Mouse (Mus musculus): ENCODE measurements around the gene Wnt2b.

The Wnt2b gene

DNA sequence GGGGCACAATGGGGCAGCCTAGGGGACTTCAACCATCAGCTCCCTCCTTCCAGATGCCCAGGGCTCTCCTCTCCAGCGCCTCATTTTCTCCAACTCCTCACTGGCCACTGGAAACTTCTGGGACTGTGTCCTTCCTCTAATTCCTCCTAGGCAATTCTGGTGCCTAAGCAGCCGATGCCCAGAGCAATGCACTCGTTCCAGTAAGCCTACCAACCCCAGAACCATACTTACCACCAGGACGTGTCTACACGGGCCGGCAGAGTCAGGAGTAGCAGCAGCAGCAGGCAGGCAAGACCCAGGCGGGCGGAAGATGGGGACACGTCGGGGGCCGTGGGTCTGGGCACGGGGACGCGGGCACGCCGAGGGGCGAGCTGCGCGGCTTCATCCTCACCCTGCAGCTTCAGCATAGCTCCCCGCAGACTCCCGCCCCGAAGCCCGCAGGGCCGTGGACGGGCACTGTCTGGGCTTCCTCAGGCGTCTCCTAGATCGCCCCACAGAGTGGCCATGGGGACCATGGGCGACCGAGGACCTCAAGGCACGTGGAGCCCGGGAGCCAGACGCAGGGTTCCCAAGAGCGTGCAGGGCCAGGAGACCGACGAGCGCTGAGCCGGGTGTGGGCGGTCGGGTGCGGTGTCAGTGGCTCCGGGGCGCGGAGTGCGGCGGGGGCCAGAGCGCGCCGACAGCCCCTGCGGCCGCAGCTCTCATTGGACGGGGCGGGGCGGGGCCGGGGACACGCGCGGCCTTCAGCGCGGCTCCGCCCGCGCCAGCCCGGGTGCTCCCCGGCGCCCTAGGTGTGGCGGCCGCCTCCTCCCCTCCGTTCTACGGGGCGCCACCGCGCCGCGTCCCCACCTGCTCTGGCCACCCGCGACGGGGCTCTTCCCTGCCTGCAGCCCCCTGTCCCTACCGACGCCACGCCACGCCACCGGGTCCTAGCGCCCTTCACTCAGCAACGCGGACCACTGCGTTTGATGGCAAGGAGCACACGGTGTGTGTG lies at the start of gene Wnt2b:
TSS of gene Wnt2b (minus strand) at position 856 of the 994 bp plus-strand sequence.
- no peak for DNase-seq (ENCODE audit: low spot score in 2 of 2)

DNA sequence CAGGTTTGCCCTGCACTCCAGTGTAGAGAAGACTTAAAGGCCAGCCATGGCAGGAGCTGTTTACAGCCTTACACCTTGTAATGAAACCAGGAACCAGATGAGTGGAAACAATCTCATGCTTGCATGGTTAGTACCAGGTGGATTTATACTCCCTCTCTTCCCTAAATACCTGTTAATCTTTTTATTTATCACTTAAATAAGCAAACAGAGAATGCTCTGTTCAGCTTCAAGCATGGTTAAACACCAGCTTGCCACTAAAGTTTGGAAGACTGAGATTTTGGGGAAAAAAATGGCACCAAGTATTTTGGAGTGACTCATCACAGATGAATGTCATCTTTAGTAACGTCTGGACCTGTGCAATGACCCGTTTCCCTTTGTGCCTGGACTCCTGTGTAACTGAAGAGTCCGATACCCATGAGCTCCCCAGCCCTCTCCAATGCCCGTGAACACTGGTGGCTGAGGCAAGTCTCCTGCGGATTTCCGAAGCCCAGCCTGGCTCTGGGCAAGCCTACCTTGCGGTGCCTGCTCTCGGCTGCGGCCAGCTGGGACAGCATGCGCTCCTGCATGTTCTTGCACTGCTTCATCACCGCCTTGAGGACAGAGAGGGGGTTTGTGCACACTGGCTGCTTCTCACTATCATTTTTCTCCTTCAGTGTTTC lies 49.1 kb upstream of the Wnt2b start:
- DNase-seq (ENCODE audit: low spot score in 2 of 2) = no peak

DNA sequence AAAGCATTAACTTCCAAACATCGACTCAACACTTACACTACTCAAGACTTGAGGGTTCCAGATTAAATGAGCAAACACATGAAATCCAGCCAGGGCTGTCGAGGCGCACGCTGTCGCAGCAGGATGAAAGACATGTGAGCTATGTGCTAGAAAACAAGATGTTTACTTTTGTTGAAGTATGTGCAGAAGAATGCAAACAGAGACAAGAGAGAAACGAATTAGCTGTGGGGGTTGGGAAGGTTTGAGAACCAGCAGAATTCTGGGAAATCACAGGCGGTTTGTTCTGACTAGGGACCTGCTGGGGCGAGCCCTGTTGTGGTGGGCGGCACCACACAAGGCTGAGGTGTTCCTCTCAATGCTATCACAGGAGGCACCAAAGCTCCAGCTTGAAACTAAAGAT lies 46.3 kb upstream of the Wnt2b start:
- no peak for DNase-seq (ENCODE audit: low spot score in 2 of 2)

DNA sequence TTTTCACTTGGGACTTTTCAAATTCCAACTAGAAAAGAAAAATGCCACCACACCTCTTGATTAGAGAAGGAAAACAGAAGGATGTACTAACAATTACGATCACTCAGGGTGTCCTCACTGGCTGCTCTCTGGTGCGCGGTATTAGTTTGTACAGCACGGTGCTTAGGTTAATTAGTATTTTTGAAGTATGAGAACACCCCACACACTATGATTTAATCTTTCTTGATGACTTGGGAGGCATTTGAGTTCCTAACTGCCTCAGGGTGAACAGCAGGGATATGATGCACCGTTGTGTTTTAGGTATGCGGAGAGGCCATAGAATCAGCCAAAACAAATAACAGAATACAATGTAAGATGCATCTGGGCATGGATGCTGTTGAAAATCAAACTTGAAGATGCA lies 44.4 kb upstream of the Wnt2b start:
- DNase-seq (ENCODE audit: low spot score in 2 of 2) = no peak

DNA sequence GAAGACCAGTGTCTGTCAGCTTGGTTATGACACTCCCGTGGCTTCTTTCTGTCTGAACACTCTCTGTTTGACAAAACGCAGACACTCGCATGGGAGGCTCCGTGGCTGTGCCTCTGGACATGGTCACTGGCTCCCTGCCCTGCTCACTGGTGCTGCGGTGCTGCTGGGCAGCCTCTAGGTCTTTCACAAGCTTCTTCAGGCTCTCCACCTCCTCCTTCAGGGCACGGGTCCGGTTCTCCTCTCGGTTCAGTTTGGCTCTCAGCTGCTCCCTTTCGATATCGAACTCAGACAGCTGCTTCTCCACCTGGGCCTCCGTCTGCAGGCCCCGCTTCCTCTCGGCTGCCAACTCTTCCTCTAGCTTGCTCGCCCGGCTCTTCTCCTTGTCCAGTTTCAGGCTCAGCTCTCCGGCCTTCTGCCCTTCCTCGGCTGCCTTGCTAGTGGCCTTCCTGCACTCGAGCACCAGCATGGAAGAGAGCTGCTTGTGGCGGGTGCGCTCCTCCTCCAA lies 43.9 kb upstream of the Wnt2b start:
- DNase-seq (ENCODE audit: low spot score in 2 of 2) = no peak

DNA sequence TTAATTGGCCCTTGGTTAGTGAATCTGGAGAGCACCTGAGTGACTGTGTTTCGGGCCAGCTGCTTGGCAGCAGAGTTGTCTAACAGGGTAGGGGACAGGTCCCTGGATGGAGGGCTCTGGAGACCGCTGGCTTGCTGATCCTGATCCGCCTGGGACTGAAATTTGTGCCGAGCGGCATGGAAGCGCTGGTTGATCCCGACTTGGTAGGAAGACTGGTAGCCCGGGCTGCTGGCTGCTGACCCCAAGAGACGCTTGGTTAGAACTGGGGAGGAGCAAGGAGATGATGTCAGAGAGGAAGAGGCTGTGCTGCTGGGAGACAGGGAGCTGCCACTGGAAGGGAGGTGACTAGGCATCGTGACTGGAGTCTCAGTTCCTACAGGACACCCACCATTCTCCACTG lies 43.3 kb upstream of the Wnt2b start:
- DNase-seq (ENCODE audit: low spot score in 2 of 2) = no peak

DNA sequence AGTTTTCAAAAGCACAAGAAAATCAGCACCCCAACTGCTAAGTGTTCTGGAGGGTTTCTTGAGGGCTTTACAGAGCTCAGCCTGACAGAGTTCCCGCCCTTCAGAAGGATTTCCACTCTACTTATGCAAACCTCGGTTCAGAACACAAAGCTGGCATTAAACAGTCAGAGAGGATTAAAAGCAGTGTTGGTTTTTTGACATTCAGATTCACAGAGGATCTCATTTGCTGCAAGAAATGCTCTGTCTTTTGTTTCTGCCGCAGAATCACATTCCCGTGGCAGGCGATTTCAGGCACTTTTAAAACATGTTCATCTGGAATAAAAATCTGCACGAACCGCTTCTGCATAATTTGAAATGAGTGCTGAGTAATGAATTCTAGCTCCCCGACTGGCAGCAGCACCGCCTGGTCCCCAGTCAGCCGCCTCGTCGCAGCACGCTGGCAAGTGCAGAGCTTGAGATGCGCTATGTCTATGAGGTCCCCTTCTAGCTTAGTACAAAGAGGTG lies 42.3 kb upstream of the Wnt2b start:
- DNase-seq (ENCODE audit: low spot score in 2 of 2) = no peak

DNA sequence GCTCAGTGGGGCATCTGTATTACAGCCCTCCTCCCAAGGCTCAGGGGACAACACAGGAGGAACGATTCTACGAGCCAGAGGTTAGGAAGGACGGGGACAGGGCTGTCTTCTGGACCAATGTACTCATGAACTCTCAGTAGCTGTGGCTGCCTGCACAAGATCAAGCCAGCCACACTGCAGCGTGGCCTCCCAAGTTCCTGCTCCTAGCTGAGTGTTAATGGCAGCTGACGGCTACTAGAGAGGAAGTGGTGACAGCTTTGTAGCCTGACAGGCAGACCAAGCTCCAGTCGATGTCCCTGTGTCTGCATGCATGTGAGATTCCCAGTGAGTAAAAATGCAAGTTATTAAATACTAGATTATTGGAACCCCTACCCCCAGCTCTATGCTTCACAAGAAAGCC lies 39.7 kb upstream of the Wnt2b start:
- no peak for DNase-seq (ENCODE audit: low spot score in 2 of 2)

DNA sequence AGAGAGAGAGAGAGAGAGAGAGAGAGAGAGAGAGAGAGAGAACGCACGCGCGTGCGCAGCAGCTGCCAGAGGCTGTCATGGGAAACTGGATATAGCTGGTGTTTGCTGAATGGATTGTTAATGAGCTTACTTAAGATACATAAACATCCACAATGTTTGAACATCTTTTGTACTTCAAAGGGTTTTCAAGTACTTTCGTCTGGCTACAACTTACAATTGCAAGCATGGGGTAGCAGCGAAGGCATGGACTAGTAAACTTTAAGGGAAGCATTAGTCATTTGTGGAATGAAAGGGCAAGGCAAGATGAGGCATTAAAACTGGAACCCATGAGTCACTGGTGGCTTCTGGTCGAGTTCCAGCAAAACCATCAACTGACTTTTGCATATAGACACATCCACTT lies 38.8 kb upstream of the Wnt2b start:
- no peak for DNase-seq (ENCODE audit: low spot score in 2 of 2)

DNA sequence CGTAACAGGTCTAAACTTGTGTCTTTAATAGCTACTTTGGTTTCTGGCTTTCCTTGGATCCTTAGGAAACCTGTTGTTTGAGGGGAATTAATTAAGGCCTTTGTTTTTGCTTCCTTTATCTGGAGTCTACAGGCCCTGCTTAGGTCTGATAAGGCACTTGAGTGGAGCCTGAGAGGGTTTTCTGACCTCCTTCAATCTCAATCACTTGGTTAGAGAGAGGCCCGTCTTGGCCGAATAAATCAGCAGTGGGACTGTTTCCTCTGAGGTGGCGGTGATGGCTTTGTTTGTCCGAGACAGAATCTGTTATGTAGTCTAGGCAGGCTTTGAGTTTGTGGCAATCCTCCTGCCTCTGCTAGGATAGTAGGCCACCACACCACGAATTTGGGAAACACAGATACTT lies 35.8 kb upstream of the Wnt2b start:
- no peak for DNase-seq (ENCODE audit: low spot score in 2 of 2)

DNA sequence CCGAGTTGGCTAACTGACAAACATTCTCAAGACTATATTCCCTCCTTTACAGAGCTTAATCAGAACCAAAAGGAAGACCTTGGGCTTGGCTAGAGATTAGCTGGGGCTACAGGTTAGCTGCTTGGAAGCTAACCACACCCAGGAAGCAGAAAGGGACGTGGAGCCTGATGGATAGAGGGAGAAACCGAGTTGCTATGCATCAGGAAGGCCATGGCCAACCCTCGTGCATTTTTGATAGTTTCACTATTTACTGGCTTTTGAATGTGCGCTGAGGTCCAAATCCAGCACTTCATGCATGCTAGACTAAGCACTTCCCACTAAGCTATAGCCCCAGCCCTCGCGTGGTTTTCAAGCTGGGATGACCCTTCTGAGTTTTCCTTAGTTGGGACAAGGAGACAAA lies 34.0 kb upstream of the Wnt2b start:
- no peak for DNase-seq (ENCODE audit: low spot score in 2 of 2)

DNA sequence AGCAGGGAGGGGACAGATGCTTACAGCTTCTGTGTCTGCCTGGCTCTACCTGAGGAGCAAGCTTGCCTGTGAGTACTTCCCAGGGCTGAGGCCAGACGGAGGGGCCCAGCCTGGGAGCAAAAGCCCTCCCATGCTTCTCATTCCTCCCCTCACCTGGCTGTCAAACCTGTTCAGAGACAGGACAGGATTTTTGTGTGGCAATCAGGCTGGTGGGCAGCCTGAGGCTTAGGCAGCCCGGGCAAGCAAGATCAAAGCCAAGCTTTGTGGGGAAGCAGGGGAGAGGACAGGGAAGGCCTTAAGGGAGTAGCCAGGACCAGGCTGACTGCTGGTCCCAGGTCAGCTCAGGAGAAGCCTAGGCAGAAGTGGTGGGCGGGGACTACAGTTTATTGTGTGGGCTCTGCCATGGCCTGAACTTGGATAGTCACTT lies 32.7 kb upstream of the Wnt2b start:
- DNase-seq (ENCODE audit: low spot score in 2 of 2) = no peak

DNA sequence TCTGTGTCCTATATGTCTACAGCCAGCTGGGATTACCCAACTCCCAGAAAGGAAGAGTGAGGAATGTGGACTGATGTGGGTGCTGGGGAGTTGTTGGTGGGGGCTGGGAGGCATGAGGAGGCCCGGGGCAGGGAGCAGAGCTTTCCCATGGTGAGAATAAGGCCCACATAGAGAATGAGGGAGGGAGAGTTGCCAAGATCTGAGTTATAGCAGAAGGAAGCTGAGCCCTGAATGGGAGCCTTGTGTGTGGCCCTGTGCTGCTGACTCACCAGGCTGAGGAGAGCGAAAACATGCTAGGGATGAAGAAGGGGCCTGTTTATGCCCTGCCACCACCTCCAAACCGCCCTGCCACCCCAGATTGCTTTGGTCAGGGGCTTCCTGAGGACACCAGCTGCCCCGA lies 32.1 kb upstream of the Wnt2b start:
- no peak for DNase-seq (ENCODE audit: low spot score in 2 of 2)

DNA sequence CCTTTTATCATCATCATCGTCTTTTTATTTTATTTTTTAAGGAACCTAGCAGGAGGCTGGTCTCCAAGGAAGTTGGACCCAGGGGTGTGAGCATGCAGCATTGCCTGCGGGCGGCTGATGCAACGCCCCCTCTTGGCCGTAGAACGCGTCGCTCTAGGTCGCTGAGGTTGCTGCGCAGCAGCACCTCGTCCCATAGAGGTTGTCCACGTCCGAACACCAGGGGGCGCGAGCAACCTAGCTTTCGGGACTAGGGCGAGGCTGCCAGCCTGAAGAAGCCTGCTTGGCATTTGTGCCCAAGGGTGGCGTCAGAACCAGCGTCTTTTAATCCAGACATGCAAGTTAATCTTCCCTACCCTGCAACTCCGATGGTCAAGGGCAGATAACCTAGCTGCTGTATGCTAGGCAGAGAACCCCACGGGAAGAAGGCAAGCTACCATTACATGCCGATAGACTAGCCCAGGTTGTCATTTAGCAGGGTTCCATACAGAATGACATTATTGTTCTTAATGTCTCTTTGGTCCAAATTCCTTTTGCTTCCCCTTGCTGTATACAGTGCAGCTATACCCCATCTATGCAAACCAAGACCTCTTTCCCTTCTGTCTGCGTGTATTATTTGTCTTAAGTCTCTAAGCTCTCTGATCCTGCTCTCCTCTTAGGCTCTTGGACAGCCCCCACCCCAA lies 31.1 kb upstream of the Wnt2b start:
- DNase-seq (ENCODE audit: low spot score in 2 of 2) = peak; percentile 76 to 88

DNA sequence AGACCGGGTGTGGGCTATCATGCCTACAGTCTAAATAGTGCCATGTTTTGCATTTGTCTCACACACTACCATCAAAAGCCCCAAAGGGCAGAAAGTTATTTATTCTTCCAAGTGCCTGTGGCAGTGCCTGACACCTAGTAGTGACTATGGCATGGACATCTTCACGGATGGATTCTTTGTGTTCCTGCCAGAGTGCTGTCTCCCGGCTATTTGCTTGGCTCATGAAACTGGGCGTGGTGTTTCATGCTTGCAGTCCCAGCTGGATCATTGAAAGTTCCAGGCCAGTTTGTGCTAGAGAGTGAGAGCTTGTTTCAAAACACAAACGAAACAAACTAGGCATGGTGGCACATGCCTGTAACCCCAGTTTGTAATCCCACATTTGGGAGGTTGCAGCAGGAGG lies 30.0 kb upstream of the Wnt2b start:
- DNase-seq (ENCODE audit: low spot score in 2 of 2) = no peak

DNA sequence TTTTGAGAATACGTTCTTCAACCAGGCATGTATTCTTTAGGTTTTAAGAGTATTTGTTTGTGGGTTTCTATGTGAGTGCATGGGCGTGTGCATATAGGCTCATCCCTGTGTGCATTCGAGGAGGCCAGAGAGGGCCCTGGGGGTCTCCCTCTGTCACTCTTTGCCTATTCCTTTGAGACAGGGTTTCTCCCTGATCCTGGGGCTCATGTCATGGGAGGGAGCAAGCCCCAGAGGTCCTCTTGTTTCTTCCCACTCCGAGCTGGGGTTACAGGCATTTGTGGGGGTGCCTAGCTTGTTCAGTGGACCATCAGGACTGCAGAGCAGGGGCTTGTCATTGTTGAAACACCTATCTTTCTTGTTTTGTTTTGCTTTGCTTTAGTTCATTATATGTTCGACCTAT lies 26.2 kb upstream of the Wnt2b start:
- no peak for DNase-seq (ENCODE audit: low spot score in 2 of 2)

DNA sequence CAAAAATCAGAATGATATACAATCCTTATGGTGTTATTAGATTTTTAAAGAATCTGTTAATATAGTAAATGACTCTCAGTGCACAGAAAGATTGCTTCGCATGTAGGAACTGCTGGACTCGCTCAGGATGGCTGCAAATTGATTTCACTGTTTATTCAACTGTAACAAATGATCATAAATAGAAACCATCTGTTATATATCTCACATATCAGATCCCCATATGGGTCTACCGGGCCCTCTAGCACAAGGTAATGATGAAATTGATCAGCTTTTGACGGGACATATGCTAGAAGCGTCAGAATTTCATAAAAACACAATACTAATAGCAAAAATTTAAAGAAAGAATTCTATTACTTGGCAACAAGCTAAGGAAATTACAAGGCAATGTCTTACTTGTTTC lies 18.0 kb upstream of the Wnt2b start:
- no peak for DNase-seq (ENCODE audit: low spot score in 2 of 2)

DNA sequence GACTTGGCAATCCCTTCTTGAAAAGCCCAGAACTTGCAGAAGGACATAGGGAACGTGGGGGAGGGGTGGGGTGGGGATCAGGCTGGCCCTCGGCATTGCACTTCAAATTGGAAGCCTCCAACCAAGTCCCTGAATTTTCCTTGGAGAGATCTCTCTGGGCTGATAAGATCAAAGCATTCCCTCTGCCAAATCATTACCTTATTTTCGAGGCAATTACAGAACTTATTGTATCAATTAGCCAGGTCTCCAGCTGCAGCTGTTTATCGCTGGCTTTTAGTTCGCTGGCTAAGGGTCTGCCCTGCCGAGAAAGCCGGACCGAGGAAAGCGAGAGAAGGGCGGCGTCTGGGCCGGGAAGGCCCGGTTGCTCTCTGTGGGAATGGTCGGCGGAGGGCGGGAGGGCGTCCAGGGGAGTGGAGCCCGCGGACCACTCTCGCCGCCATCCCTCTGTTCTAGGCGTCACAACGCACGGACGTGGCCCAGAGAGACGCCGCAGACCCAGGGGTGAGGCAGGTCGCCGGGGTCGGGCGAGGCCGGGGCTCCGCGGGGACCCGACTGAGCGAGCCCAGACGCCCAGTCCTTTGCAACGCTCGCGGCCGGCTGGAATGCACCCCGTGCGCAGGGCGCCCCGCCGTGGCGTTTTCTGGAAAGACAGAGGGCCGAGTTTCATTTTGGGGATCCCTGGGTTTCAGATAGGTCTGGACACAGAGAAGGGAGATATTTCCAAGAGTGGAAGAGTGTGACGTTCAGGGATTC lies 6.0 kb upstream of the Wnt2b start:
- DNase-seq (ENCODE audit: low spot score in 2 of 2) = peak; percentile 89 to 91

DNA sequence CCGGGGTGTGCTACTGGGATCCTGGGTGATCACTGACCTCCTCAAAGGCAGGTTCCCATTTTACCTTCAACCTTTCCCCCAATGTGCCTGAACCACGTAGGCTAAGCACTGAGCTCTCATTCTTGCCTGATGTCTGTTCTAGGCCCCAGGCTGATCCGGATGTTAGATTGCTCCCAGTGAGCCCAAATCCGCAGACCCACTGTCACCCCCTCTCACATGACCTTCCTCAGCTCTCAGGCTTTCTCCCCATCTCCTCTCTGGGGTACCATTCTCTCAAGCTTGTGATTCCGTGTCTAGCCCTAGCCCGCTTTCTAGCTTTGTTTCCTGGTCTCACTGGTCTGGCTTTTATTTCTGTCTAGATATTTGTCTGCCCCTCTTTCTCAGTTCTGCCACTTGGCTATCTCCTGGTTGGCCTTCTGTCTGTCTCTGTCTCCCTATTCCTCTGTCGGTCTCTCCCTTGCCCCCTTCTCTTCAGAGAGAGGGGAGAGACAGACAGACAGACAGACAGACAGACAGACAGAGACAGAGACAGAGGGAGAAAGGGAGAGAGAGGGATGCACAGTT lies 4.4 kb upstream of the Wnt2b start:
- no peak for DNase-seq (ENCODE audit: low spot score in 2 of 2)

DNA sequence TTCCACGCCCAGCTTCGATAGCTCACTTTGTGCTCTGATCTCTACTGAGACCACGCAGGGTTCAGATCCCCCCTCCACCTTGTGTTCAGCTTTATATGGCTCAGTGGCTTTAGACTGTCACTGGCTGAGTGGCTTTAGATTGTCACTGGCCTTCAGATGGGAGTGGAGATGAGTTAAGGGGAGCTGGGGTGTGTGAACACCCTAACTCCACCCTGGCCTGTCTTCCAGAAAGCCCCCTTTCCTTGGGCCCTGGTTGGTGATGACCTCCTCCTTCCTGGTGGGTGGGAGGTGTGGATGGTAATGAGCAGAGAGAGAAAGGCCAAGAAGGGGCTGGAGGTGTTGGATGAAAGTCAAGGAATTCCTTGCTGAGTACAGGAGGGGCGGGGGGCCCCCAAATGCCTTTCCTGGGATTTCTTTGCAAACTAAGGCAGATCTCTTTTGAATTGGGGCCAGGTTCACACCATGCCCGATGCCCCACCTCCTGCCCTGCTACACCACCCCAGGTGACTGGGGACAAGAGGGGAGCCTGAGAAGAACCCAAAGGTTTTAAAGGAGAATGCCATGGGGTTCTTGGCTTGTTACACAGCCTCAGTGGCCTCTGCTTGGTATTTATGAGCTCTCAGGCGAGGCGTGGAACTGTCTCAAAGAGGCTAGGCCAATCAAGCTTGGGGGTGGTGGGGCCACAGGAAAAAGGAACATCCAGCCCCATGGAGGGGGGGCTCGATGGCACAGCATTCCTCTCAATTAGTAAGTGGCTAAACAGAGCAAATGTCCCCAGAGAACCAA lies 3.5 kb upstream of the Wnt2b start:
- DNase-seq (ENCODE audit: low spot score in 2 of 2) = no peak

Data from heart, adult 9 months (tissue).